Mouse (Mus musculus) midbrain, embryonic 16.5 days (tissue): Measurements from ENCODE around the gene Smarcd3. TPM values are rescaled to one million over a fixed set of nuclear protein-coding genes. Genes with fewer than 3 reads are reported as not detected.

Experiments used
- ATAC-seq: fragments of 200-750 bp; cut with Nextera tagmentation; 2 replicates; pipeline ENCODE4 v1.8.0; 2017; ENCODE audit warnings: moderate TSS enrichment
- H3K27ac ChIP-seq: fragments of 300-500 bp; sonication (generic); 2 replicates; pipeline ENCODE4 v1.5.1; 2014; ENCODE audit warnings: mild to moderate bottlenecking, low read length, mixed read lengths
- H3K27me3 ChIP-seq: fragments of 300-500 bp; sonication (generic); 2 replicates; pipeline ENCODE4 v1.6.1; 2014; ENCODE audit warnings: low read depth, low read length, mixed read lengths; ENCODE audit not compliant: control insufficient read depth, insufficient read depth
- H3K36me3 ChIP-seq: fragments of 300-500 bp; sonication (generic); 2 replicates; pipeline ENCODE4 v1.6.1; 2014; ENCODE audit warnings: mild to moderate bottlenecking, low read length, moderate library complexity, mixed read lengths; ENCODE audit not compliant: control insufficient read depth, insufficient read depth
- H3K4me1 ChIP-seq: fragments of 300-500 bp; sonication (generic); 2 replicates; pipeline ENCODE4 v1.6.1; 2014; ENCODE audit warnings: mild to moderate bottlenecking, low read length, mixed read lengths; ENCODE audit not compliant: control insufficient read depth, insufficient read depth
- H3K4me2 ChIP-seq: fragments of 300-500 bp; sonication (generic); 2 replicates; pipeline ENCODE4 v1.6.1; 2014; ENCODE audit warnings: mild to moderate bottlenecking, low read length, mixed read lengths
- H3K4me3 ChIP-seq: fragments of 300-500 bp; sonication (generic); 2 replicates; pipeline ENCODE4 v1.5.1; 2014; ENCODE audit warnings: low read depth, mild to moderate bottlenecking, low read length, moderate library complexity, mixed read lengths
- H3K9ac ChIP-seq: fragments of 300-500 bp; sonication (generic); 2 replicates; pipeline ENCODE4 v1.6.1; 2014; ENCODE audit warnings: low read depth, low read length, mixed read lengths
- H3K9me3 ChIP-seq: fragments of 300-500 bp; sonication (generic); replicated peaks from 2 replicates; pipeline ENCODE4 v1.6.1; 2014; ENCODE audit warnings: mild to moderate bottlenecking, low read length, mixed read lengths; ENCODE audit not compliant: control insufficient read depth, poor library complexity, severe bottlenecking
- WGBS: fragments of 180-500 bp; shearing (Covaris S2); extraction: QIAGEN DNeasy Blood & Tissue Kit; methylation state at CpG from one replicate; pipeline ENCODE4 v1.1.7; 2014; 5-methylcytosine and 5-hydroxymethylcytosine counted together
- polyA plus RNA-seq: library from polyadenylated mRNA; unstranded; fragments of >200 nt; fragmentation: Nextera tagmentation; extraction: Ambion mirVana; gene quantifications from 2 replicates; pipeline ENCODE4 v1.2.1, GENCODE M21; 2015

Smarcd3 gene
- polyA plus RNA-seq, 1 experiment from 2014 or later: 192 TPM

DNA sequence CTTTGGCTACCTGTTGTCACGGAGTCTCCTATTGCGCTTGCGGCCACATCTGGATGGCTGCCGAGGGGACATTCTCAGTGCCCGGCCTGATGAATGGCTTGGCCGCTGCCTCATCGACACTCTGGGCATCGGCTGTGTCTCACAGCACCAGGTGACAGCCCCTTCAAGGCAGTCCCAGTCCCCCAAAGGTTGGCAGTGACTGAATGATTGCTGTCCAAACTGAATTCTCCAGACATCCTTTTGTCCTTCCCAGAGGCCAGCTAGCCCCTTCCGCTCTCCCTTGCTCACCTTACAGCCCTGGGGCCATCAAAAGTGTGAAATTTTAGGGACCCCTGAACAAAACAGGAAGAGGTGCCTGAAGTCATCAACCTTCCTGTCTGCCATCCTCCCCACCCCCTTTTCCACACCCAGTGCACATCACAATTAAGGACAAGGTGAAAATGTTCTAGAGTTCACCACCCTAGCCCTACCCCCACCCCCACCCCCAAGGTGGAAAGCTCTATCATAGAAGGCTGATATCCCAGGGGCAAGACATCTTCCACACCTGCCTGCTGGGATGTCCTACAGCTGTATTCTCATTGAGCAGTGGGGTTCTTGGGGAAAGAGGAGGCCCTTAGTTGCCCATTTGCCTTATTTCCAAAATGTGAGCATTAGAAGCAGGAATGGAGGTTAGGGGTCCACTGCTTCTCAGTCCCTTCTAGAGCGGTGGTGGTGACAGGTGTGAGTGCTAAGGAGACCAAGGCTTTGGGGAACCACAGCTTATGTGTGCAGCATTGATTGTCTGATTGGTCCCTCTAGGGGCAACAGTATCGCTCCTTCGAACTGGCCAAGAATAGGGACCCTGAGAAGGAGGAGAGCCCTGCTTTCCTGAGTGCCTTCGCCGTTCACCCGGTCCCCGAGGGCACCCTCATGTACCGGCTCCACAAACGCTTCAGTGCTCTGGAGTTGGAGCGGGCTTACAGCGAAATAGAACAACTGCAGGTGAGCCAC is 34.4 kb downstream of the Smarcd3 start:
- H3K27ac ChIP-seq: no peak overlapping the region
- H3K4me1 ChIP-seq: peaks cover 17% of the 10 kb centered on the region
- H3K9ac ChIP-seq: no peak overlapping the region
- H3K9me3 ChIP-seq: no peaks in the 10 kb centered on the region
- no peaks in the 10 kb centered on the region for H3K27me3 ChIP-seq
- H3K4me3 ChIP-seq: no peak overlapping the region
- peaks cover 28% of the 10 kb centered on the region for H3K36me3 ChIP-seq
- WGBS: 87% methylated on average over 20 of the region's 20 CpGs
- H3K4me2 ChIP-seq: no peak overlapping the region
- no peak for ATAC-seq

DNA sequence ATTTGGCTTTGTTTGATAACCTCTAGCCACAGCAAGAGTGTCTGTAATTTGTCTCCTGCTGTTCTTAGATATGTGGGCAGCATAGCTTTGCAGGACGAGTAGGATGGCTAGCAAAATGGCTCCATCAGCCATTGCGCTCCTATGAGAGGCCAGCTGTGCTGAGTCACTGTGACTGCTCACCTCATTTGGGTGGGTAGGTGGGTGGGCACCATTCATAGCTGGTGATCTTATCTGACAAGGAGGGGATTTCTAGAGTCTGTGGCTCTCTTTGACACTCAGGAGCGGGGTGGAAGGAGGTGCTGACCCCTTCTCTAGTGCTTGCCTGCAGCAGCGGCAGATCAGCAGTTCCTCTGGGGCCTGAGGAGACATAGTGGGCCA is 37.0 kb downstream of the Smarcd3 start:
- no peaks in the 10 kb centered on the region for H3K27me3 ChIP-seq
- H3K9ac ChIP-seq: peak overlapping the region; percentile 90
- WGBS: 31% methylated on average over 4 of the region's 4 CpGs
- H3K4me1 ChIP-seq: peaks cover 17% of the 10 kb centered on the region
- H3K27ac ChIP-seq: peak overlapping the region; percentile 84
- H3K36me3 ChIP-seq: peaks cover 10% of the 10 kb centered on the region
- peak overlapping the region; percentile 84 for H3K4me2 ChIP-seq
- H3K4me3 ChIP-seq: peak overlapping the region; percentile 81
- ATAC-seq: peak; percentile 12; the same call in 1 of the 2 replicates
- no peaks in the 10 kb centered on the region for H3K9me3 ChIP-seq

- Histone ChIP-seq H3K36me3 (peaks cover 6% of the 10 kb centered on the region; the same call in 1 of the 2 replicates), H3K9me3 (no peaks in the 10 kb centered on the region), H3K27me3 (no peaks in the 10 kb centered on the region), H3K9ac (peak within 1 kb of the TSS; percentile 90), H3K4me3 (peak within 1 kb of the TSS; percentile 81), H3K4me1 (peaks cover 17% of the 10 kb centered on the region), H3K27ac (peak within 1 kb of the TSS; percentile 84), H3K4me2 (peak within 1 kb of the TSS; percentile 84)
- under 1% methylated on average over 43 of the region's 43 CpGs for WGBS
- peak; percentile 94 for ATAC-seq
These were observed 37.5 kb downstream of the Smarcd3 start, which contains the start of gene Chpf2 for GRCm38 (mm10) chr5:24586547-24587199. Gene Chpf2 (plus strand): TSS chr5:24586741.

GRCm38 (mm10) chr5:24586106-24586505 is 38.1 kb downstream of the Smarcd3 start:
- Histone ChIP-seq H3K36me3 (peaks cover under 1% of the 10 kb centered on the region; the same call in 1 of the 2 replicates), H3K27me3 (no peaks in the 10 kb centered on the region), H3K9me3 (no peaks in the 10 kb centered on the region), H3K4me3 (peak overlapping the region; percentile 81), H3K27ac (peak overlapping the region; percentile 84), H3K4me1 (peaks cover 17% of the 10 kb centered on the region), H3K4me2 (peak overlapping the region; percentile 84), H3K9ac (peak overlapping the region; percentile 90)
- ATAC-seq: peak; percentile 30
- 4% methylated on average over 8 of the region's 8 CpGs for WGBS

DNA sequence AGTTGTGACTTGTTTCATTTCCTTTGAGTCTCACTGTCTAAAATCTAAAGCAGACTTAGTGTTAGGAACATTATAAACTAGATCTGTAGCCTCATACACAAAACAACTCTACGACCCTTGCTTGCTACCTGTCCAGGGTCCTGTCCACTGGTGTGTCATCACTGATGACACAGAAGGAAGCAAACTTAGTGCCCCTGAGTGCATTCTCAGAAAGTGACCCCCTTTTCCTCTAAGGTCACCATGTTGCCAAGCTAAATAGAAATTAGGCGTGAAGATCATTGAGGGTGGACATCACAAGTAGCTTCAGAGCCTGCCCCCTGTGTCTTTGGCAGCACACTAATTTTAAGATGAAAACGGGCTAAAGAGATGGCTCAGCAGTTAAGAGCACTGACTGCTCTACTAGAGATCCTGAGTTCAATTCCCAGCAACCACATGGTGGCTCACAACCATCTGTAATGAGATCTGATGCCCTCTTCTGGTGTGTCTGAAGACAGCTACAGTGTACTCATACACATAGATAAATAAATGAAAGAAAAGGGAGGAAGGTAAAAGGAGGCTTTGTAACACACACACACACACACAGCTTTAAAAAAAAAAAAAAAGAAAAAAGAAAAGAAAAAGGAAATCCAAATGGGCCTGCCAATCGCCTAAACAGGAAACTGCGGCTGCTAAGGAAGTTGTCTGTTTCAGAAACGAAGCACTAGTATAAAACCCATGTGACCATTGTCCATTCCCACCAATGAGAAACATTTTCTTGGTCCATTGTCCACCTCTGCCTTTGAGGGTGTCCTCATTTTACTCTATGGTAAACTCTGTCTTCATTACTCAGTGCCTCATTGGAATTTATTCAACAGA is 45.9 kb downstream of the Smarcd3 start:
- H3K36me3 ChIP-seq: peaks cover 10% of the 10 kb centered on the region
- H3K9me3 ChIP-seq: no peaks in the 10 kb centered on the region
- 70% methylated on average over 6 of the region's 6 CpGs for WGBS
- peaks cover 14% of the 10 kb centered on the region for H3K4me1 ChIP-seq
- H3K4me3 ChIP-seq: peak overlapping the region; percentile 85
- H3K27me3 ChIP-seq: no peaks in the 10 kb centered on the region
- H3K9ac ChIP-seq: peak overlapping the region; percentile 55; the same call in 1 of the 2 replicates
- H3K27ac ChIP-seq: no peak overlapping the region
- ATAC-seq: no peak
- peak overlapping the region; percentile 78 for H3K4me2 ChIP-seq

GRCm38 (mm10) chr5:24577183-24577929 is 46.9 kb downstream of the Smarcd3 start, which contains the start of gene Abcf2:
Gene Abcf2 (minus strand): TSS chr5:24577467.
- Histone ChIP-seq H3K27me3 (no peaks in the 10 kb centered on the region), H3K4me3 (peak within 1 kb of the TSS; percentile 85), H3K27ac (peak within 1 kb of the TSS; percentile 72), H3K4me2 (peak within 1 kb of the TSS; percentile 96), H3K36me3 (peaks cover 20% of the 10 kb centered on the region), H3K9me3 (no peaks in the 10 kb centered on the region), H3K9ac (peak within 1 kb of the TSS; percentile 75), H3K4me1 (peaks cover 14% of the 10 kb centered on the region)
- under 1% methylated on average over 48 of the region's 48 CpGs for WGBS
- peak; percentile 98 for ATAC-seq

GRCm38 (mm10) chr5:24576801-24577182 is 47.4 kb downstream of the Smarcd3 start:
- H3K9me3 ChIP-seq: no peaks in the 10 kb centered on the region
- H3K4me2 ChIP-seq: peak overlapping the region; percentile 96
- no peaks in the 10 kb centered on the region for H3K27me3 ChIP-seq
- peak; percentile 31 for ATAC-seq
- WGBS: under 1% methylated on average over 32 of the region's 32 CpGs
- peak overlapping the region; percentile 85 for H3K4me3 ChIP-seq
- peak overlapping the region; percentile 72 for H3K27ac ChIP-seq
- H3K9ac ChIP-seq: peak overlapping the region; percentile 75
- H3K4me1 ChIP-seq: peaks cover 14% of the 10 kb centered on the region
- peaks cover 25% of the 10 kb centered on the region for H3K36me3 ChIP-seq

- Histone ChIP-seq H3K36me3 (peaks cover 31% of the 10 kb centered on the region), H3K9ac (no peak overlapping the region), H3K4me2 (peak overlapping the region; percentile 96; the same call in 1 of the 2 replicates), H3K27ac (no peak overlapping the region), H3K27me3 (no peaks in the 10 kb centered on the region), H3K4me3 (no peak overlapping the region), H3K4me1 (peaks cover 14% of the 10 kb centered on the region), H3K9me3 (no peaks in the 10 kb centered on the region)
- no peak for ATAC-seq
- 77% methylated on average over 1 of the region's 1 CpGs for WGBS
These were observed 48.3 kb downstream of the Smarcd3 start for GRCm38 (mm10) chr5:24575948-24576347.
